Mouse (Mus musculus): ENCODE measurements at regions not wholly inside any gene's neighbourhood (a gene's known extent, or its start where the extent isn't known, plus 50 kb on each side); places are given as distances from the start of the nearest gene placed in this dataset.
A peak's percentile ranks its signal among the peaks of the same experiment; 100 is the strongest.

DNA sequence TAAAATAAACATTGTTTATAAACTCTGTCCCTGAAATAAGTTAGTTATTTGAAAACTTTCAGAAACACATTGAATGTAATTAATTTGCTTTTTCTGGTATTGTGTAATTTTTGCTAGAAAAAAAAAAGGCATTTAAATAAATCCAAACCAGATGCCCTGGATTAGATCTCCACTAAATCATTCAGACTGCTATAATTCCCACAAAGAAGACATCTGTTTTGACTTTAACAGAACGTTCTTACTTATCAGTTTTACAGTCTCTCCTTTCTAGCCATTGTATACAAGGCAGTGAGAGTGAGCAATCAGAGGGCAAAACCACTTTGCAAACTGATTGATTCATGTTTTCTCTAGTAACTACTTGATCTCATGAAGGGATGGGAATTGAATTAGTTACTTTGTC is 478.8 kb downstream of the Slitrk6 start:
- H3K9me3 ChIP-seq (ENCODE audit: low read length), result no peaks in the 10 kb centered on the region
- H3K27ac ChIP-seq (ENCODE audit: low read depth, low read length), result no peak overlapping the region
- H3K27me3 ChIP-seq (ENCODE audit: insufficient read depth, low read length), result no peaks in the 10 kb centered on the region
- no peak overlapping the region for H3K4me2 ChIP-seq (ENCODE audit: low read depth)
- 28% methylated on average over 1 of the region's 1 CpGs for WGBS
- no peak overlapping the region for H3K9ac ChIP-seq
- no peaks in the 10 kb centered on the region for H3K36me3 ChIP-seq (ENCODE audit: insufficient read depth)
- ATAC-seq (no peak), DNase-seq (no peak)
- H3K4me3 ChIP-seq (ENCODE audit: low read depth, low read length), result no peak overlapping the region
- no peaks in the 10 kb centered on the region for H3K4me1 ChIP-seq (ENCODE audit: insufficient read depth)
- TF ChIP-seq CTCF (IDR thresholded peaks at IDR 0.05; ENCODE audit: low read depth), result no peak

- Histone ChIP-seq H3K4me2 (ENCODE audit: low read depth) (no peak overlapping the region), H3K36me3 (ENCODE audit: insufficient read depth) (no peaks in the 10 kb centered on the region), H3K4me3 (ENCODE audit: low read depth, low read length) (no peak overlapping the region), H3K27me3 (ENCODE audit: insufficient read depth, low read length) (no peaks in the 10 kb centered on the region), H3K4me1 (ENCODE audit: insufficient read depth) (no peaks in the 10 kb centered on the region), H3K9me3 (ENCODE audit: low read length) (no peaks in the 10 kb centered on the region), H3K9ac (no peak overlapping the region), H3K27ac (ENCODE audit: low read depth, low read length) (no peak overlapping the region)
- no peak for TF ChIP-seq CTCF (IDR thresholded peaks at IDR 0.05; ENCODE audit: low read depth)
- DNase-seq (peak; percentile 52), ATAC-seq (peak; percentile 56; the same call in 1 of the 2 replicates)
- 47% methylated on average over 2 of the region's 2 CpGs for WGBS
Measured at GRCm38 (mm10) chr14:110271270-110271669, 483.7 kb downstream of the Slitrk6 start.

- Histone ChIP-seq H3K4me1 (ENCODE audit: insufficient read depth) (no peaks in the 10 kb centered on the region), H3K27ac (ENCODE audit: low read depth, low read length) (no peak overlapping the region), H3K4me3 (ENCODE audit: low read depth, low read length) (no peak overlapping the region), H3K4me2 (ENCODE audit: low read depth) (no peak overlapping the region), H3K36me3 (ENCODE audit: insufficient read depth) (no peaks in the 10 kb centered on the region), H3K9me3 (ENCODE audit: low read length) (no peaks in the 10 kb centered on the region), H3K9ac (no peak overlapping the region), H3K27me3 (ENCODE audit: insufficient read depth, low read length) (no peaks in the 10 kb centered on the region)
- DNase-seq (no peak), ATAC-seq (no peak)
- TF ChIP-seq CTCF (IDR thresholded peaks at IDR 0.05; ENCODE audit: low read depth), result no peak
- 80% methylated on average over 1 of the region's 1 CpGs for WGBS
Measured at GRCm38 (mm10) chr14:110244466-110244865, 510.5 kb downstream of the Slitrk6 start.

- Histone ChIP-seq H3K4me1 (ENCODE audit: insufficient read depth) (no peaks in the 10 kb centered on the region), H3K4me2 (ENCODE audit: low read depth) (no peak overlapping the region), H3K27ac (ENCODE audit: low read depth, low read length) (no peak overlapping the region), H3K27me3 (ENCODE audit: insufficient read depth, low read length) (no peaks in the 10 kb centered on the region), H3K9ac (no peak overlapping the region), H3K36me3 (ENCODE audit: insufficient read depth) (no peaks in the 10 kb centered on the region), H3K9me3 (ENCODE audit: low read length) (no peaks in the 10 kb centered on the region), H3K4me3 (ENCODE audit: low read depth, low read length) (no peak overlapping the region)
- DNase-seq (no peak), ATAC-seq (no peak)
- WGBS, result 84% methylated on average over 2 of the region's 2 CpGs
- TF ChIP-seq CTCF (IDR thresholded peaks at IDR 0.05; ENCODE audit: low read depth), result no peak
Measured at GRCm38 (mm10) chr14:110243549-110243948, 511.4 kb downstream of the Slitrk6 start.

DNA sequence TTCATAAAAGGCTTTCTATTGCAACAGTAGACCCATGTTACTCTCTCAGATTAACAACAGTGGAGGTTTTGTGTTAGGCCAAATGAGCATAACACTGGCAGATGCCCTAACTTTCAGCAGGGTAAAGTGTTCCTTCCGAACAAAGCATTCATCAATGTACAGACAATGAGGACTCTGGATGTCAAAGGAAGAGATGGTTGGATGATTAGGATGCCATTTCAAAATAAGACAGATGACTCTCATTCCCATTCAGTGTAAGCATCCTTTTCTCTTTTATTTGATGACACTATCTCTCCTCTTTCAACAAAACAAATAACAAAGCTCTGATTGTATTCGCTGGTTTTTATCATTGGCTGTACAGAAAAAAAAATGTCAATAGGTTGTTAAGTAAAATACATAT is 516.1 kb downstream of the Slitrk6 start:
- Histone ChIP-seq H3K9me3 (ENCODE audit: low read length) (no peaks in the 10 kb centered on the region), H3K4me1 (ENCODE audit: insufficient read depth) (no peaks in the 10 kb centered on the region), H3K27ac (ENCODE audit: low read depth, low read length) (no peak overlapping the region), H3K36me3 (ENCODE audit: insufficient read depth) (no peaks in the 10 kb centered on the region), H3K4me3 (ENCODE audit: low read depth, low read length) (no peak overlapping the region), H3K4me2 (ENCODE audit: low read depth) (no peak overlapping the region), H3K27me3 (ENCODE audit: insufficient read depth, low read length) (no peaks in the 10 kb centered on the region), H3K9ac (no peak overlapping the region)
- no peak for DNase-seq
- 64% methylated on average over 2 of the region's 2 CpGs for WGBS
- no peak for ATAC-seq
- no peak for TF ChIP-seq CTCF (IDR thresholded peaks at IDR 0.05; ENCODE audit: low read depth)

- Histone ChIP-seq H3K9ac (no peak overlapping the region), H3K4me3 (ENCODE audit: low read depth, low read length) (no peak overlapping the region), H3K4me1 (ENCODE audit: insufficient read depth) (no peaks in the 10 kb centered on the region), H3K27ac (ENCODE audit: low read depth, low read length) (no peak overlapping the region), H3K36me3 (ENCODE audit: insufficient read depth) (no peaks in the 10 kb centered on the region), H3K9me3 (ENCODE audit: low read length) (no peaks in the 10 kb centered on the region), H3K27me3 (ENCODE audit: insufficient read depth, low read length) (no peaks in the 10 kb centered on the region), H3K4me2 (ENCODE audit: low read depth) (no peak overlapping the region)
- 70% methylated on average over 6 of the region's 6 CpGs for WGBS
- no peak for TF ChIP-seq CTCF (IDR thresholded peaks at IDR 0.05; ENCODE audit: low read depth)
- no peak for DNase-seq
- peak; percentile 42; the same call in 1 of the 2 replicates for ATAC-seq
Measured at GRCm38 (mm10) chr14:110224678-110225446, 530.1 kb downstream of the Slitrk6 start.

GRCm38 (mm10) chr14:110190987-110191607 is 563.9 kb downstream of the Slitrk6 start:
- no peak overlapping the region for H3K4me2 ChIP-seq (ENCODE audit: low read depth)
- WGBS, result 64% methylated on average over 2 of the region's 2 CpGs
- H3K9ac ChIP-seq, result no peak overlapping the region
- no peak overlapping the region for H3K27ac ChIP-seq (ENCODE audit: low read depth, low read length)
- ATAC-seq (no peak), DNase-seq (no peak)
- H3K27me3 ChIP-seq (ENCODE audit: insufficient read depth, low read length), result no peaks in the 10 kb centered on the region
- no peak overlapping the region for H3K4me3 ChIP-seq (ENCODE audit: low read depth, low read length)
- no peak for TF ChIP-seq CTCF (IDR thresholded peaks at IDR 0.05; ENCODE audit: low read depth)
- no peaks in the 10 kb centered on the region for H3K9me3 ChIP-seq (ENCODE audit: low read length)
- H3K4me1 ChIP-seq (ENCODE audit: insufficient read depth), result no peaks in the 10 kb centered on the region
- H3K36me3 ChIP-seq (ENCODE audit: insufficient read depth), result no peaks in the 10 kb centered on the region
